Mouse (Mus musculus) hindlimb bud, embryonic 11.5 days (tissue): ENCODE results near the gene Sema3c.
"Not testable (repeated sequence)": the region's sequence is repeated elsewhere in the genome, so short reads cannot be mapped to it uniquely, and the experiment has no call there.

Experiments used
- DNase-seq: peaks from one replicate; pipeline ENCODE4 v3.0.0-alpha.2; 2012; ENCODE audit warnings: low read depth, low spot score; ENCODE audit errors: extremely low spot score

Gene Sema3c

GRCm38 (mm10) chr5:17573694-17574380 is at the start of gene Sema3c:
Gene Sema3c, plus strand, starts transcription at chr5:17574281.
- peak; percentile 42 for DNase-seq

DNA sequence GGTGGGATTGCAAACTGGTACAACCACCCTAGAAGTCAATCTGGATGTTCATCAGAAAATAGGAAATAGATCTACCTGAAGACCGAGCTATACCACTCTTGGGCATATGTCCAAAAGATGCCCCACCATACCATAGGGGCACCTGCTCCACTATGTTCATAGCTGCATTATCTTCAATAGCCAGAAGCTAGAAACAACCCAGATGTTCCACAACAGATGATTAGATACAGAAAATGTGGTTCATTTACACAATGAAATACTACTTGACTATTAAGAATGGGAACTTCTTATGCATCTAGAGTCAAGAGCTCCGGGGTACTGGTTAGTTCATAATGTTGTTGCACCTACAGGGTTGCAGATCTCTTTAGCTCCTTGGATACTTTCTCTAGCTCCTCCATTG is 42.9 kb upstream of the Sema3c start:
- DNase-seq: not testable (repeated sequence)

GRCm38 (mm10) chr5:17543141-17543540 is 30.9 kb upstream of the Sema3c start:
- DNase-seq: no peak

GRCm38 (mm10) chr5:17544904-17545449 is 29.1 kb upstream of the Sema3c start:
- DNase-seq: no peak

GRCm38 (mm10) chr5:17551693-17552092 is 22.4 kb upstream of the Sema3c start:
- DNase-seq: no peak

DNA sequence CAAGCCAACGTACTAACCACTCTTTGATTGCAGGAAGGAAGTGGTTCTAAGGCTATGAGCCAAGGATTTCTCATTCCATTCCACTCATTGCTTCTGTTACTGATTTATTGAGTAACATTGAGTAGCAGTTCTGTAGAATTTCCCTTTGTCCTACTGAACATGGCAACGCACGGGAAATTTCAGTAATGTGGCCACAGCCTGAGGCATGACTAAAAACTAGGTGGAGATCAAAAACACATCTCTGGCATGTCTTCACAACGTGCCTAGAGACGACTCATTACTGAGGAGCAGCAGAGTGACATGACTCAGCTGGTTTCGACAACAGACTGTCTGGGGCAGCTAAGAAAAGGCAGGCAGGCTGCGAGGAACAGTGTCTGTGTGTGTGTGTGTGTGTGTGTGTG is 18.0 kb upstream of the Sema3c start:
- DNase-seq: no peak

DNA sequence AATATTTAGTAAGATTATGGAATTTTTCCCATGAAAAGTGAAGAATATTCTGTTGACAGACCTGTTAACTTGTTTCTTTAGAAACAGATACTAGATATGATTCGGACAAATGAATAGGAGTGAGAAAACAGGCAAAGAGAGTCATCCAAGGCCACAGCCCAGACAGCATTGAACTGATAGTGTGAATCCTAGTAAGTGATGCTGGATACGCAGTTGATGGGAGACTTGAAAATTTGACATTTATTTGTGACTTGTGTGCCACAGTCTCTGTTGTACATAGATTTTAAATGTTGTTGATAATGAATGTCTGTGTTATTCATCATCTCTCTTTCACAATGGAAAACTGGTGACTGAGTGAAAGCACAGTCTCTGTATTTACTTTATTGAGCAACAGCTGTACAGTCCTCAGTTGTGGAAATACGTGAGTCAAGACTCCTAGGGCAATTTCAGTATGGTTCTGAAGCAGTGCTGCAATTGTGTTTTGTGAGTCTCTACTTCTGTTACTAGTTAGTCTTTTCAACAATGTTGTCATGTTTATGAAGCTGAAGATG is 17.3 kb upstream of the Sema3c start:
- DNase-seq: no peak

DNA sequence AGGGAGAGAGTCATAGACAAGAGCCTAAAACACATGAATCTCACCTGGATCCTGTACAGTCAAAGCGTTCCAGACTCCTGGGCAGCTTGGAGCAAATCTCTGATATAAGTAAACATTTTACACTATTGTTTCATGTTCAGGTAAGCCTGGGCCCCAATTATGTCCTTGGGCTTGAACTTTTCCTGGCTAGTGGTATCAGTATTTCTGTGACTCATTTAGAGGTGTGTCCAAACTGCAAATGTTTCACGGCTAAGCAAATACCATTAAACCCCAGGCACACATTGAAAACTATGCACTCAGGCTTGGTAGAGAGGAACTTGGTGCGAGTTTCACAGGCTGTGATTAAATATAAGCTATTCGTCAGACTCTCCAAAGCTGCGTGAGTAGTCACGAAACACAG is 2.5 kb upstream of the Sema3c start:
- no peak for DNase-seq

- DNase-seq: peak; percentile 12
These were observed 517 bp downstream of the Sema3c start for GRCm38 (mm10) chr5:17574413-17575182.

DNA sequence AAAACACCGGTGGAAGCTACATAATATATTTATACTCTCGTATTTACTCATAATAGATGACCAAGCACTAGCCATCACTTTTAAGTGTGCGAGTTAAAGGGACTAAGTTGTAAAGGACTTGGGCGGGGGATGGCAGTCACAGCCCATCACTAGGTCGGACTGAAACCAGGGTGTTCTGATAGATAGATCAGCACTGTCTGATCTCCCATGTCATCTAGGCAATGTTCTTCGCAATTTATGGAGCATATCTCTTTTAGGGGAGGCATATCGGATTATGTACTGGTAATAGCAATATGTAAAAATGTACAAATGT is 1.1 kb downstream of the Sema3c start:
- DNase-seq: no peak

DNA sequence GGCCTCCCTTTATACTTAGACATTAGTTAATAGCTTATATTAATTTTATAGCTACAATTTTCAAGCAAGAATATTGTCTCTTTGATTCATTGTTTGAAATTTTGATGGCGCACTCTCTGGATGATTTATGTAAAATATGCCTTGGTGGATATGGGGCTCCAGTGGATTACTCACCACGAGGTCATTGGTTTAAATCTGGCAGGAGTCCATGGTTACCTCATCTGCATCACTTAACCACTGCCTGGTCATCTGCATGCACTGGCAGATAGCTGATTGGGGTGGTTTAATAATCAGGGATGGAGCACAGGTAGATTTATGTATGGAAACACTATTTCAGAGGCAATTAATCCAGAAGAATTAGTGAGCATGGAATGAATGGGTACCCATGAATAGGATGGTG is 2.0 kb downstream of the Sema3c start:
- no peak for DNase-seq

- DNase-seq: no peak
These were observed 8.0 kb downstream of the Sema3c start for GRCm38 (mm10) chr5:17582047-17582515.

GRCm38 (mm10) chr5:17584299-17584945 is 10.3 kb downstream of the Sema3c start:
- no peak for DNase-seq

DNA sequence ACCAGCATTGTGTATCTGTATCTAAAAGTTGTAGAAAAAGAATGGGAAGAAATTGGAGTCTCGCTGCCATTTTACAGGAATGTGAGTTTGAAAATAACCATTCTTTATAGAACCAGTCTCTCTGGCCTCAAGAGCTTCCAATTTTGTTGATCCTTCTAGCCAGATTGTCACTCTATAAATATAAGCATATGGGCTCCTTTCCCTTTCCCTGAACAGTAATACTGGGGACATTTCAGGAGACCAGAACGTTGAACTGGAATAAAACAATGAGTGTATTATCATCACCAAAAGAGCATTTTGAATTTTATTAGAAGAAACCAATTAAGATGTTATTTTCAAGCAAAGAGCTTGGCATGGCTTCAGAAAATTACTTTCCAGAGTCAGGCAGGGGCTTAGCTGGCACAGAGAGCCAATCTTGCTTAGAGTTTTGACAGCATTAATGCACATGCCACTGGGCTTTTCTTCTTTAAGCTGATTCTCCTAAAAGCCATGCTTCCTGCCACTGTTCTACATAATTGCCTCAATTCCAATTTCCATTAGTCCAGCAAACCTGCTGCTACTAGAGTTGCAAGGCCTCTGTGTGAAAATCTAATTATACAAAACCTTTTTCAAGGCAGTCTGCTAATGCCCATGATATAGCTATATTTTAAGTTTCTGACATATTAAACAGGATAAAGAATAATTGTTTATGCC is 12.6 kb downstream of the Sema3c start:
- no peak for DNase-seq

GRCm38 (mm10) chr5:17591908-17592307 is 17.8 kb downstream of the Sema3c start:
- DNase-seq: no peak

DNA sequence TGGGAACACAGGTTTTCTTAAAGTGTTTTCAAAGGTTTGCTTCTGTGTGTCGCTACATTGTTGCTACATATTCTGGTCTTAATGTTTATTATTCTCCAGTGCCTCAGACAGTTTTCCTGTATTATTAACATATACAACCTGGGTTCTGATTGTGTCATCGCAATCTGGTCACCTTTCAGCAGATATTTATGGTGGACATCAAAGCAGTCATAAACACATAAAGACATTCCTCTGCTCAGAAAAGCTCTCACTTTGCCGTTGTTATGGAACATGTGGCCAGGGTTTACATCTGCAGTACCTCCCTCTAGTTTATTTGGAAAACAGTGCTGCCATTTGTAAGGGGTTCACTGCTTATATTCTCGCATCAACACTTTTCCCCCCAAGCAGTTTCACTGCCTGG is 27.6 kb downstream of the Sema3c start:
- DNase-seq: no peak

DNA sequence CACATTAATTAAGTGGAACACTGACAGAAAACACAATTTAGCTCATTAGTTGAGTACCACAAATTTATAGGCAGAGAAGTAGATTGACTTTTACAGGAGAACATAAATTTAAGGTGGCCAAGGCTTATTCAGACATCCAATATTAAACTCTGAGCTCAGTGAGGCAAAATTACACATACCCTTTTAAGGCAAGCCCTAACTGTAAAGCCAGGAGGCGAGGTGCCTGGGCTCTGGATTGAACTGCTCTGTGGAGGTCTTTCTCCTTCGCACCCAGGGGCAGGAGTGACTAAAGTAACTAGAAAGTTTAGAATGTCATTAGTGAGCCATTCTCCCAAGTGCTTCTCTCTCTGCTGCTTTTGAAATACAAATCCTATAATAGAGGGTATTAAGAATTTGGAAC is 46.5 kb downstream of the Sema3c start:
- no peak for DNase-seq

- DNase-seq: no peak
These were observed 48.5 kb downstream of the Sema3c start for GRCm38 (mm10) chr5:17622564-17622963.

- DNase-seq: no peak
These were observed 54.5 kb downstream of the Sema3c start for GRCm38 (mm10) chr5:17628606-17629005.

GRCm38 (mm10) chr5:17629599-17629998 is 55.5 kb downstream of the Sema3c start:
- no peak for DNase-seq

DNA sequence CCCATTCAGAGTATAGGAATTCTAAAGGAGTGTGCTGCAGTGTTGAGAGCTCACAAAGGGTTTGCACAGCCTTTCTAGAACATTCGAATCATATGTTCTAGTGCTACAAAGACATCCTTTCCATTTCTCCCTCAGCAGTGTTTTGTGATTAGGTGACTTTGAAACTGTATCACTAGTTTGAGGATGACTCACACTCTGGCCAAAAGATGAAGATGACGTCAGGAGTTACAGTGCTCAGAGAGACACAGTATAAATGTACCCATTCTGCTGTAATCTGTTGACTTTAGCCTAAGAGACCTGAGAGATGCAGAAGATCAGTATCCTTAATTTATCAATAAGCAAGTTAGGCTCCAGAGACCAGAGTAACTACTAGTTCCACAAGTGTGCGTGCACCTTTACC is 65.4 kb downstream of the Sema3c start:
- no peak for DNase-seq
